Mouse (Mus musculus) heart, postnatal 0 days (tissue): ENCODE measurements around the gene Otof. TPM values are rescaled to one million over a fixed set of nuclear protein-coding genes. Genes with fewer than 3 reads are reported as not detected.

ENCODE experiments used
- ATAC-seq: fragments of 200-750 bp; cut with Nextera tagmentation; 2 replicates; pipeline ENCODE4 v1.8.0; 2017; ENCODE audit warnings: low read depth, moderate number of reproducible peaks, moderate library complexity; ENCODE audit not compliant: insufficient read depth
- DNase-seq: peaks from one replicate; pipeline ENCODE4 v3.0.0-alpha.2; 2016; ENCODE audit warnings: low spot score
- H3K27ac ChIP-seq: fragments of 300-500 bp; sonication (generic); 2 replicates; pipeline ENCODE4 v1.5.1; 2014; ENCODE audit warnings: low read depth, mild to moderate bottlenecking
- H3K27me3 ChIP-seq: fragments of 300-500 bp; sonication (generic); 2 replicates; pipeline ENCODE4 v1.6.1; 2014; ENCODE audit warnings: low read length, mixed read lengths; ENCODE audit not compliant: control insufficient read depth, insufficient read depth
- H3K36me3 ChIP-seq: fragments of 300-500 bp; sonication (generic); replicated peaks from 2 replicates; pipeline ENCODE4 v1.6.1; 2014; ENCODE audit warnings: low read length, mixed read lengths; ENCODE audit not compliant: control insufficient read depth, insufficient read depth
- H3K4me1 ChIP-seq: fragments of 300-500 bp; sonication (generic); 2 replicates; pipeline ENCODE4 v1.6.1; 2014; ENCODE audit warnings: antibody characterized with exemption; ENCODE audit not compliant: control insufficient read depth, insufficient read depth
- H3K4me2 ChIP-seq: fragments of 300-500 bp; sonication (generic); 2 replicates; pipeline ENCODE4 v1.6.1; 2014; ENCODE audit warnings: low read depth, mild to moderate bottlenecking, low read length, moderate library complexity
- H3K4me3 ChIP-seq: fragments of 300-500 bp; sonication (generic); 2 replicates; pipeline ENCODE4 v1.5.1; 2014; ENCODE audit warnings: low read depth, low read length
- H3K9ac ChIP-seq: fragments of 300-500 bp; sonication (generic); replicated peaks from 2 replicates; pipeline ENCODE4 v1.6.1; 2014; ENCODE audit warnings: low read depth, low read length, mixed read lengths
- H3K9me3 ChIP-seq: fragments of 300-500 bp; sonication (generic); replicated peaks from 2 replicates; pipeline ENCODE4 v1.6.1; 2016; ENCODE audit warnings: low read length; ENCODE audit not compliant: control insufficient read depth
- CTCF ChIP-seq: IDR thresholded peaks from 2 replicates; pipeline ENCODE4 v1.5.1; 2016; ENCODE audit warnings: antibody characterized with exemption, control low read depth, low read depth
- EP300 ChIP-seq: IDR thresholded peaks from 2 replicates; pipeline ENCODE4 v1.6.1; 2016; ENCODE audit warnings: antibody characterized with exemption, low read depth
- WGBS: fragments of 180-500 bp; shearing (Covaris S2); extraction: QIAGEN DNeasy Blood & Tissue Kit; methylation state at CpG from one replicate; pipeline ENCODE4 v1.1.7; 2014; 5-methylcytosine and 5-hydroxymethylcytosine counted together
- polyA plus RNA-seq: library from polyadenylated mRNA; unstranded; fragments of >200 nt; fragmentation: Nextera tagmentation; extraction: Ambion mirVana; gene quantifications from 2 replicates; pipeline ENCODE4 v1.2.1, GENCODE M21; 2015
- total RNA-seq: library from RNA; depleted of rRNA; stranded (reverse); fragments of >200 nt; gene quantifications from 2 replicates; pipeline ENCODE4 v1.2.3, GENCODE M21; 2014; ENCODE audit warnings: low replicate concordance; rRNA removed

The Otof gene
- total RNA-seq (0.04 TPM in 1 of 2 replicates, not detected in the other), polyA plus RNA-seq (0.03 and 0.04 TPM in 2 replicates)

DNA sequence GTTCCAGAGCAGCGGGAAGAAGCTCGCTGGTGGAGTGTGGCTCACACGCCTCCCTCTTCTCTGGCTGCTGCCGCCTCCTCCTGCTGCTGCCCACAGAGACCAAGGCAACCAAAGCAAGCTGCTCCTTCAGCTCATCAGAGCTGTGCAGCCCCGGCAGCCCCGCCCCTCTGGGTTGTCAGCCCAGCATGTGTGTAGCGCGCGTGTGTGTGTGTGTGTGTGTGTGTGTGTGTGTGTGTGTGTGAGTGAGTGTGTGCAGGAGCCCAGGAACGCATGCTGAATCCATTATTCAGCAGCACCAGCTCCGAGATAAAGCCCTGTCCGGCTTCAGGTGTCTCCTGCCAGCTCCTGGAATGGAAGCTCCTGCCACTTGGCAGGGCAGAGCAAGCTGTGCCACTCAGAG lies at the start of gene Otof:
Gene Otof, minus strand, starts transcription at position 112 of the 400 bp plus-strand sequence.
- H3K36me3 ChIP-seq, result no peaks in the 10 kb centered on the region
- TF ChIP-seq CTCF, result no peak
- TF ChIP-seq EP300, result no peak
- no peak within 1 kb of the TSS for H3K4me3 ChIP-seq
- 0 out of 2 replicates have a peak within 1 kb of the TSS, but pooled peaks have one; percentile 17 for H3K4me2 ChIP-seq
- no peaks in the 10 kb centered on the region; the same call in 1 of the 2 replicates for H3K4me1 ChIP-seq
- no peak within 1 kb of the TSS for H3K9ac ChIP-seq
- H3K9me3 ChIP-seq, result no peaks in the 10 kb centered on the region
- no peak within 1 kb of the TSS for H3K27ac ChIP-seq
- DNase-seq (peak; percentile 14), ATAC-seq (peak; percentile 75)
- peaks cover 31% of the 10 kb centered on the region for H3K27me3 ChIP-seq
- WGBS, result 31% methylated on average over 12 of the region's 12 CpGs

GRCm38 (mm10) chr5:30497299-30497698 lies 35.6 kb upstream of the Otof start:
- H3K36me3 ChIP-seq, result no peaks in the 10 kb centered on the region
- no peak overlapping the region for H3K27ac ChIP-seq
- no peak overlapping the region for H3K9ac ChIP-seq
- TF ChIP-seq CTCF (no peak), EP300 (no peak)
- ATAC-seq (no peak), DNase-seq (no peak)
- no peak overlapping the region for H3K4me2 ChIP-seq
- no peaks in the 10 kb centered on the region for H3K4me1 ChIP-seq
- H3K9me3 ChIP-seq, result no peaks in the 10 kb centered on the region
- 63% methylated on average over 7 of the region's 7 CpGs for WGBS
- no peaks in the 10 kb centered on the region for H3K27me3 ChIP-seq
- H3K4me3 ChIP-seq, result no peak overlapping the region

DNA sequence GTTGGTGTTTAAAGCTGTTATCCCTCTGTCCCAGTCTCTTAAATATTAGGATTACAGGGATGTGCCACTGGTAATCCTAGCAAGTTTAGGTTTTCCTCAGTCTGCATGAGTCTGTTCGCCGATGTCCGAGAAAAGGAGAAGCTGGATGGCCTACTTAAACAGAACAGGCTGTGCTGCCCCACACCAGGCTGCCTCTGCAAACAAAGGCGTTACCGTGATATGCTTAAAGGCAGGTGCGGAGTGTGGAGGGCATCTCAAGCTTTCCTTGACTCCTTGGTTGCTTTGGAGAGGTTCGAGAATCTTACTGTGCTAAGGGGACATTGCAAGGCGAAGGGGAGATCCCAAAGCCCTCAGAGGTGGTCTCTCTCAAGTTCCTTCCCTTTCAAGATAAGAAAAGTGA lies 35.1 kb upstream of the Otof start:
- DNase-seq (no peak), ATAC-seq (no peak)
- Histone ChIP-seq H3K36me3 (no peaks in the 10 kb centered on the region), H3K9ac (no peak overlapping the region), H3K27me3 (no peaks in the 10 kb centered on the region), H3K9me3 (no peaks in the 10 kb centered on the region), H3K27ac (no peak overlapping the region), H3K4me1 (no peaks in the 10 kb centered on the region), H3K4me2 (no peak overlapping the region), H3K4me3 (no peak overlapping the region)
- TF ChIP-seq EP300, result no peak
- no peak for TF ChIP-seq CTCF
- 75% methylated on average over 8 of the region's 8 CpGs for WGBS

GRCm38 (mm10) chr5:30495288-30495687 lies 33.6 kb upstream of the Otof start:
- Histone ChIP-seq H3K27me3 (no peaks in the 10 kb centered on the region), H3K9me3 (no peaks in the 10 kb centered on the region), H3K9ac (no peak overlapping the region), H3K4me2 (no peak overlapping the region), H3K4me1 (no peaks in the 10 kb centered on the region), H3K27ac (no peak overlapping the region), H3K36me3 (no peaks in the 10 kb centered on the region), H3K4me3 (no peak overlapping the region)
- ATAC-seq (no peak), DNase-seq (no peak)
- TF ChIP-seq CTCF (no peak), EP300 (no peak)
- WGBS, result 57% methylated on average over 2 of the region's 2 CpGs

GRCm38 (mm10) chr5:30494606-30495005 lies 32.9 kb upstream of the Otof start:
- H3K9me3 ChIP-seq, result no peaks in the 10 kb centered on the region
- TF ChIP-seq CTCF (no peak), EP300 (no peak)
- WGBS, result 78% methylated on average over 7 of the region's 7 CpGs
- H3K27ac ChIP-seq, result no peak overlapping the region
- H3K4me3 ChIP-seq, result no peak overlapping the region
- no peaks in the 10 kb centered on the region for H3K27me3 ChIP-seq
- no peak for ATAC-seq
- no peak overlapping the region for H3K9ac ChIP-seq
- DNase-seq, result no peak
- H3K4me2 ChIP-seq, result no peak overlapping the region
- no peaks in the 10 kb centered on the region for H3K4me1 ChIP-seq
- H3K36me3 ChIP-seq, result no peaks in the 10 kb centered on the region

DNA sequence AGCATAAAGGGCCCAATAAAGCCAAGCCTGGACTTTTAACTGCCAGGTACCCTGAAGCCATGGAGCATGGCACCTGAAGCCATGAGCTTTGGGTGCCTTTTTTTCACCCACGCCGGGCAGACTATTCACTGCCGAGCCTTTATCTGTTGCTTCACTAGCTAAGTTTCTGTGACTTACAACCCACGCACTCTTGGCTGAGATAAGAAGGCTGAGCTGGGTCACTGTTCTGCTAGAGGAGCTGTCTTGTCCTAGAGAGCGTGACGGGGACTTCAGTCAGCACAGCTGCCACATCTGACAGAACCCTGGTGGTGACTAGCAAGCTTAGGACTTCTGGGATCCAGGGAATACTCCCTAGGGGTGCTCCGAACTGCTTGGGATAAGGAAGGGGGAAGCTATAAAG lies 32.0 kb upstream of the Otof start:
- Histone ChIP-seq H3K27ac (no peak overlapping the region), H3K4me1 (no peaks in the 10 kb centered on the region), H3K9ac (no peak overlapping the region), H3K4me3 (no peak overlapping the region), H3K9me3 (no peaks in the 10 kb centered on the region), H3K4me2 (no peak overlapping the region), H3K27me3 (no peaks in the 10 kb centered on the region), H3K36me3 (no peaks in the 10 kb centered on the region)
- WGBS, result 24% methylated on average over 7 of the region's 7 CpGs
- no peak for DNase-seq
- ATAC-seq, result 0 out of 2 replicates have a peak, but pooled peaks have one; percentile 50
- TF ChIP-seq CTCF, result no peak
- TF ChIP-seq EP300, result no peak
